Mouse (Mus musculus) forebrain, embryonic 14.5 days (tissue): ENCODE measurements around the gene Mill2. TPM values are rescaled to one million over a fixed set of nuclear protein-coding genes. Genes with fewer than 3 reads are reported as not detected.
A peak's percentile ranks its signal among the peaks of the same experiment; 100 is the strongest.

Source experiments
- ATAC-seq: fragments of 200-750 bp; cut with Nextera tagmentation; 2 replicates; pipeline ENCODE4 v1.8.0; 2017; ENCODE audit warnings: mild to moderate bottlenecking, moderate library complexity
- DNase-seq: peaks from one replicate; pipeline ENCODE4 v3.0.0-alpha.2; 2015; ENCODE audit warnings: low spot score
- H3K27ac ChIP-seq: fragments of 300-500 bp; sonication (generic); 2 replicates; pipeline ENCODE4 v1.5.1; 2014; ENCODE audit warnings: low read depth, mild to moderate bottlenecking, control low read depth, low read length, moderate library complexity
- H3K27me3 ChIP-seq: fragments of 300-500 bp; sonication (generic); replicated peaks from 2 replicates; pipeline ENCODE4 v1.6.1; 2014; ENCODE audit warnings: low read length, control low read depth, mixed read lengths; ENCODE audit not compliant: control insufficient read depth, insufficient read depth
- H3K36me3 ChIP-seq: fragments of 300-500 bp; sonication (generic); 2 replicates; pipeline ENCODE4 v1.6.1; 2014; ENCODE audit warnings: low read length, control low read depth; ENCODE audit not compliant: control insufficient read depth, insufficient read depth
- H3K4me1 ChIP-seq: fragments of 300-500 bp; sonication (generic); 2 replicates; pipeline ENCODE4 v1.6.1; 2014; ENCODE audit warnings: antibody characterized with exemption, low read length, control low read depth; ENCODE audit not compliant: control insufficient read depth, insufficient read depth
- H3K4me2 ChIP-seq: fragments of 300-500 bp; sonication (generic); 2 replicates; pipeline ENCODE4 v1.6.1; 2014; ENCODE audit warnings: mild to moderate bottlenecking, control low read depth, low read length
- H3K4me3 ChIP-seq: fragments of 300-500 bp; sonication (generic); 2 replicates; pipeline ENCODE4 v1.5.1; 2014; ENCODE audit warnings: low read depth, low read length, control low read depth
- H3K9ac ChIP-seq: fragments of 300-500 bp; sonication (generic); 2 replicates; pipeline ENCODE4 v1.6.1; 2014; ENCODE audit warnings: mild to moderate bottlenecking, low read length, control low read depth, moderate library complexity
- H3K9me3 ChIP-seq: fragments of 300-500 bp; sonication (generic); replicated peaks from 2 replicates; pipeline ENCODE4 v1.6.1; 2016; ENCODE audit warnings: low read length, control low read depth, mixed read lengths; ENCODE audit not compliant: control insufficient read depth
- WGBS: fragments of 180-500 bp; shearing (Covaris S2); extraction: QIAGEN DNeasy Blood & Tissue Kit; methylation state at CpG from one replicate; pipeline ENCODE4 v1.1.7; 2014; 5-methylcytosine and 5-hydroxymethylcytosine counted together
- polyA plus RNA-seq: library from polyadenylated mRNA; unstranded; fragments of >200 nt; fragmentation: Nextera tagmentation; extraction: Ambion mirVana; gene quantifications from 2 replicates; pipeline ENCODE4 v1.2.1, GENCODE M21; 2014

Mill2 gene
- polyA plus RNA-seq, 1 experiment from 2014 or later: 0.29 TPM

DNA sequence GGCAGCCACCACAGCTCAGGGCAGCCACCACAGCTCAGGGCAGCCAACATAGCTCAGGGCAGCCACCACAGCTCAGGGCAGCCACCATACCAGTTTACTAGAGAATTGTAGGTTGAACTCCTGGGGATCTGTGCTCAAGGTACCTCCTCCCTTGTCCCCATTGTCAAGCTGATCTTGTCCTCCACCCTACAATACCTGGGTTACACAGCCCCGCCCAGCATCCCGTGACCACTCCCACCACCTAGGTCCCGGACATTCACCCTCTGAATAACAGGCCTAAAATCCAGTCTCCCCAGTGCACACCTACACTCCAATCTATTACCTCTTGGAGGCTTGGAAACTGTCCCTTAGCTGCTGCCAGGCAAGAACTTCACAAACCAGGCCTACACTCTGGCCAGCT lies 65.2 kb downstream of the Mill2 start:
- H3K27ac ChIP-seq: no peak overlapping the region
- H3K27me3 ChIP-seq: no peaks in the 10 kb centered on the region
- H3K36me3 ChIP-seq: peaks cover 9% of the 10 kb centered on the region; the same call in 1 of the 2 replicates
- ATAC-seq (no peak), DNase-seq (no peak)
- H3K4me2 ChIP-seq: no peak overlapping the region
- H3K4me1 ChIP-seq: peaks cover 3% of the 10 kb centered on the region; the same call in 1 of the 2 replicates
- no peak overlapping the region for H3K4me3 ChIP-seq
- no peak overlapping the region for H3K9ac ChIP-seq
- H3K9me3 ChIP-seq: no peaks in the 10 kb centered on the region
- WGBS: 68% methylated on average over 3 of the region's 3 CpGs

DNA sequence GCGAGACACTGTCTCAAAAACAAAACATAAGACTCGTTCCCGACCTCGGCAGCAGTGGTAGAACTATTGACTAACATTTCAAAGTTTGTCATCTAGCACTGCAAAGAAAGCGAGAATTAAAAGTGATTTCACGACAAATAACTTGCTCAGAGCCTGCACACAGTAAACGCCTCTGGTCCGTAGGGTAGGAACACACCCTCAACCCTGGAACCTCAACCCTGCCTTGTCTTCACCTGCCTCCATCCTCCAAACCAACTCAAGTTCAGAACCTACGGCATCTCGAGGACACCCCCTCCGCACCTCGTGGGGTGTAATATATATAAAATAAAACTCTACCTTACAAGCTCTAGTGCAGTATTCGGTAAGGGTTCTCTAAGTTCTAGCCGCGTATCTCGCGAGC lies 70.0 kb downstream of the Mill2 start:
- WGBS: 6% methylated on average over 17 of the region's 17 CpGs
- peaks cover 7% of the 10 kb centered on the region for H3K4me1 ChIP-seq
- peak overlapping the region; percentile 65 for H3K9ac ChIP-seq
- no peaks in the 10 kb centered on the region for H3K9me3 ChIP-seq
- peak overlapping the region; percentile 71 for H3K4me2 ChIP-seq
- peak overlapping the region; percentile 74 for H3K4me3 ChIP-seq
- H3K27ac ChIP-seq: no peak overlapping the region
- H3K36me3 ChIP-seq: no peaks in the 10 kb centered on the region
- DNase-seq (no peak), ATAC-seq (peak; percentile 10)
- H3K27me3 ChIP-seq: no peaks in the 10 kb centered on the region

DNA sequence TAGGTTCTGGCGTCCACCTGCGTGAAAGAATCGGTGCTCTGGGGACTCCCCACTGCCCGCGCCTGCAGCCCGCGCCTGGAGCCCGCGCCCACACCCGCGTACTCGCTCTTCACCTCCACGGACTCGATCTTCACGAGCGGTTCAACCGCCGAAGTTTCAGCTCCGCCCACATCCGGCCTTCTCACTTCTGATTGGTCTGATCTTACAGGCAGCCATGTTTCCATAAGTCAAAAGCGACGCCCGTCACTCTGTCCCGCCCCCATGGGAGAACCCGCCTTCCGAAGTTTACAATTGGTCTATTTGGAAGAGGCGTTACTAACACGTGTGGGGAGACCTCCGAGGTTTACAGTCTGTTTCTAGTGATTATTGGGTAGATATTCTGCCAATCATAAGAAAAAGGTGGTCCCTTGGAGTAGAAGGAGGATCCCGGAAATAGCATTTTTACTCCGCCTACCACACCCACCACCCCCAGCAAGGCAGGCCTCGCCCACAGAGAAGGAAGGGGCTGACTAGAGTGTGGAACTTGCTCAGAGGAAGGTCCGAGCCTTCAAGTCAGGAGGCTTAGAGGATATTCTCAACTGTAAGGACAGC lies 70.6 kb downstream of the Mill2 start, which contains the start of gene Ccdc61:
Ccdc61 (minus strand) TSS at position 175 of the 591 bp plus-strand sequence.
- H3K36me3 ChIP-seq: no peaks in the 10 kb centered on the region
- H3K27me3 ChIP-seq: no peaks in the 10 kb centered on the region
- peaks cover 7% of the 10 kb centered on the region for H3K4me1 ChIP-seq
- DNase-seq (peak; percentile 100), ATAC-seq (peak; percentile 100)
- H3K9me3 ChIP-seq: no peaks in the 10 kb centered on the region
- peak within 1 kb of the TSS; percentile 74 for H3K4me3 ChIP-seq
- H3K27ac ChIP-seq: no peak within 1 kb of the TSS
- H3K4me2 ChIP-seq: peak within 1 kb of the TSS; percentile 71
- under 1% methylated on average over 33 of the region's 33 CpGs for WGBS
- peak within 1 kb of the TSS; percentile 65 for H3K9ac ChIP-seq

Other genes starting within 250 kb of the Mill2 start
- gene Psg23, start 223.5 kb upstream of the Mill2 start, polyA plus RNA-seq: not detected in 2 replicates
- gene Psg21, start 183.2 kb upstream of the Mill2 start, polyA plus RNA-seq: not detected in 2 replicates
- gene Psg20, start 153.8 kb upstream of the Mill2 start, polyA plus RNA-seq: not detected in 2 replicates
- not detected in 2 replicates for gene Psg22, start 121.9 kb upstream of the Mill2 start, polyA plus RNA-seq
- gene Psg19, start 41.4 kb upstream of the Mill2 start, polyA plus RNA-seq: not detected in 2 replicates
- gene Psg17, start 18.4 kb upstream of the Mill2 start, polyA plus RNA-seq: 0.10 TPM in 1 of 2 replicates, not detected in the other
- 19.1 and 20.9 TPM in 2 replicates for gene Pglyrp1, start 31.4 kb downstream of the Mill2 start, polyA plus RNA-seq
- 17.4 and 19.0 TPM in 2 replicates for gene Ccdc61, start 70.4 kb downstream of the Mill2 start, polyA plus RNA-seq
- 13.1 and 15.7 TPM in 2 replicates for gene Nova2, start 85.9 kb downstream of the Mill2 start, polyA plus RNA-seq
- gene Nanos2, start 147.4 kb downstream of the Mill2 start, polyA plus RNA-seq: 0.18 and 0.49 TPM in 2 replicates
- 3.6 and 3.9 TPM in 2 replicates for gene Mypop, start 151.3 kb downstream of the Mill2 start, polyA plus RNA-seq
- gene Irf2bp1, start 164.1 kb downstream of the Mill2 start, polyA plus RNA-seq: 25.9 and 33.3 TPM in 2 replicates
- gene Foxa3, start 183.6 kb downstream of the Mill2 start, polyA plus RNA-seq: not detected in 2 replicates
- 19.1 and 22.7 TPM in 2 replicates for gene Sympk, start 184.4 kb downstream of the Mill2 start, polyA plus RNA-seq
- gene Rsph6a, start 214.7 kb downstream of the Mill2 start, polyA plus RNA-seq: not detected in 2 replicates
- gene Dmwd, start 236.3 kb downstream of the Mill2 start, polyA plus RNA-seq: 28.0 and 29.1 TPM in 2 replicates
- gene Dmpk, start 243.9 kb downstream of the Mill2 start, polyA plus RNA-seq: 4.4 and 7.8 TPM in 2 replicates